Mouse (Mus musculus) fibroblast of lung, adult 2 months (primary cell): ENCODE measurements around the gene Diaph3.

ENCODE experiments used
- DNase-seq: peaks from one replicate; pipeline ENCODE4 v3.0.0-alpha.2; 2011; ENCODE audit warnings: low read depth

The Diaph3 gene

GRCm38 (mm10) chr14:86844075-86844474 lies 297.0 kb downstream of the Diaph3 start:
- DNase-seq, result no peak

- no peak for DNase-seq
Measured at GRCm38 (mm10) chr14:86837642-86838041, 303.4 kb downstream of the Diaph3 start.

- DNase-seq, result no peak
Measured at GRCm38 (mm10) chr14:86834851-86835250, 306.2 kb downstream of the Diaph3 start.

GRCm38 (mm10) chr14:86834269-86834668 lies 306.8 kb downstream of the Diaph3 start:
- DNase-seq, result no peak

- no peak for DNase-seq
Measured at GRCm38 (mm10) chr14:86833003-86833402, 308.0 kb downstream of the Diaph3 start.

GRCm38 (mm10) chr14:86816246-86816645 lies 324.8 kb downstream of the Diaph3 start:
- DNase-seq, result no peak

GRCm38 (mm10) chr14:86788880-86789641 lies 352.0 kb downstream of the Diaph3 start:
- DNase-seq, result no peak

- no peak for DNase-seq
Measured at GRCm38 (mm10) chr14:86786866-86787265, 354.2 kb downstream of the Diaph3 start.

- peak; percentile 13 for DNase-seq
Measured at GRCm38 (mm10) chr14:86781553-86782273, 359.3 kb downstream of the Diaph3 start.

- no peak for DNase-seq
Measured at GRCm38 (mm10) chr14:86773311-86773710, 367.7 kb downstream of the Diaph3 start.

GRCm38 (mm10) chr14:86772176-86773150 lies 368.6 kb downstream of the Diaph3 start:
- DNase-seq, result no peak

- no peak for DNase-seq
Measured at GRCm38 (mm10) chr14:86764286-86764685, 376.7 kb downstream of the Diaph3 start.

- DNase-seq, result peak; percentile 46
Measured at GRCm38 (mm10) chr14:86757604-86758520, 383.2 kb downstream of the Diaph3 start.

- DNase-seq, result no peak
Measured at GRCm38 (mm10) chr14:86757132-86757531, 383.9 kb downstream of the Diaph3 start.

GRCm38 (mm10) chr14:86750351-86750750 lies 390.7 kb downstream of the Diaph3 start:
- DNase-seq, result no peak

GRCm38 (mm10) chr14:86749425-86749824 lies 391.6 kb downstream of the Diaph3 start:
- no peak for DNase-seq

GRCm38 (mm10) chr14:86748876-86749275 lies 392.2 kb downstream of the Diaph3 start:
- peak; percentile 18 for DNase-seq

- no peak for DNase-seq
Measured at GRCm38 (mm10) chr14:86744523-86744922, 396.5 kb downstream of the Diaph3 start.

- DNase-seq, result no peak
Measured at GRCm38 (mm10) chr14:86741855-86742531, 399.0 kb downstream of the Diaph3 start.

GRCm38 (mm10) chr14:86738916-86739315 lies 402.1 kb downstream of the Diaph3 start:
- DNase-seq, result no peak
